Mouse (Mus musculus): Measurements from ENCODE around the gene Kif19a. TPM values are rescaled to one million over a fixed set of nuclear protein-coding genes. Genes with fewer than 3 reads are reported as not detected.

Kif19a gene
- polyA plus RNA-seq, 2 experiments, result 0.09 TPM; not detected in 1

DNA sequence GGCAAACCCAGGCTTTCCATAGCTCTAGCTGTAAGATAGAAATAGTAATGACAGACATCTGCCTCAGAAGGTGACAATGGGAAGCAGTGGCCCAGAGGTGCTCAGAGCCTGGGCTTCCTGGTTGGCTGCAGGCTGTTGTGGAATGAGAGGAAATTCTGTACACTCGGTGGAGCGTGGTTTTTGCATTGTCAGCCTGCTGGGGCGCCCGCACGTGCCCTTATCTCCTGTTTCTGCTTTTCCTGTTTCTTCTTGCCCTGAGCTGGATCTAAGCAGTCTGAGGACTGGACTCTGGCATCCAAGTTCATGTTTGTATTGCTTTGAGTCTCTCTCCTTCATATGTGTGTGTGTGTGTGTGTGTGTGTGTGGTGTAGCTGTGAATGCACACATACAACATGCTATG is 61.5 kb downstream of the Kif19a start:
- TF ChIP-seq CTCF (IDR thresholded peaks at IDR 0.05; ENCODE audit: low read depth) (no peak), EP300 (IDR thresholded peaks at IDR 0.05; ENCODE audit: low read depth) (peak; percentile 29)
- Histone ChIP-seq H3K27me3 (ENCODE audit: control insufficient read depth, insufficient read depth, low read length) (no peaks in the 10 kb centered on the region), H3K4me1 (replicated peaks; ENCODE audit: control insufficient read depth in 2 of 2, insufficient read depth in 2 of 2, low read length in 1 of 2) (peaks cover 3 to 24% of the 10 kb centered on the region in 2 experiments), H3K36me3 (replicated peaks; ENCODE audit: control insufficient read depth, insufficient read depth, low read depth) (no peaks in the 10 kb centered on the region), H3K27ac (no peak overlapping the region), H3K4me2 (ENCODE audit: low read depth) (no peak overlapping the region), H3K9me3 (ENCODE audit: control insufficient read depth, low read length) (no peaks in the 10 kb centered on the region), H3K4me3 (ENCODE audit: insufficient read depth in 1 of 2, low read depth in 2 of 2, low read length in 2 of 2) (no peak overlapping the region), H3K9ac (replicated peaks) (no peak overlapping the region)
- 11% methylated on average over 5 of the region's 5 CpGs for WGBS (ENCODE audit: insufficient replicate concordance)
- ATAC-seq (ENCODE audit: insufficient read depth) (peak; percentile 65; the same call in 1 of the 2 replicates), DNase-seq (ENCODE audit: low read depth in 3 of 3, low spot score in 3 of 3) (no peak)

DNA sequence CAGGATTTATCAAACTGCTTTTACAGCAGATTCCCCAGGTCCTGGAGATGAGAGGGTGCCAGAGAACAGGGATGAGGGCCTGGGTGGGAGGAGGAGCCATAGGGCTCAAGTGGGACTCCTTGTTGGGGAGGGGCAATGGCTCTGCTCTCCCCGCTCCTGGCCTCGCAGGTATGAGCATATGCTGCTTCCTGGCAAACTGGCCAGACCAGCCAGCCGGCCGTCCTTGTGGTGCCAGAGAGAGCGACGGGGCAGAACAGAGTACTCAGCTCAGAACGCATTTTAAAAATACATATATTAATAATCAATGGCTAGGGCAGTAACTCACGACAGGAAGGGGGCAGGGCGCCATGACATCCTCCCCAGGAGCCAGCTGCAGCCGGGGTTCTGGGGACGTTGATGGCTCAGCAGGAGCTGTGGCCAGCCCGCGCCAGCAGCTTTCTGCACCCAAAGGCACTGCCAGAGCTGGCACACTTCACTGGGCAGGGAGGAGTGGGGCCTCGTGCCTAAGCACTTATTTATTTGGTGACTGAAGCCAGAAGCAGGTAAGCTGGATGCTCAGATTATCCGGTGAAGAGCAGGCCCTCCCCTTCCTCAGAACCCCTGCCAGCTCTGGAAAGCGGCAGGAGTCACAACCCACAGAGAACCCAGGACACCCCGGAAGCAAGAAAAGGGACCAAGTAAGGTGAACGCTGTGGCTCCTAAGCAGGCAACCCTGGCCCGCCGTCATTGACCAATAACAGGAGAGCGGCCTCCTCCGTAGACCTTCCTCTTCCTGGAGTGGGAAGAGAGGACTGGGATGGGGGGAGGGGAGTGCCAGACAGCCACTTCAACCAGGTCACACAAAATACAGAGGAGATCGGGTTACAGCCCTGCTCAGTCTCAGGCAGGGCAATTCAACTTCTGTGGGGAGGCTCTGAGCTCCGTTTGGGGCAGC is 64.6 kb downstream of the Kif19a start:
- H3K4me1 ChIP-seq (replicated peaks; ENCODE audit: control insufficient read depth in 2 of 2, insufficient read depth in 2 of 2, low read length in 1 of 2), result peaks cover 3 to 29% of the 10 kb centered on the region in 2 experiments
- ATAC-seq (ENCODE audit: insufficient read depth), result peak; percentile 64
- WGBS (ENCODE audit: insufficient replicate concordance), result 14% methylated on average over 24 of the region's 24 CpGs

DNA sequence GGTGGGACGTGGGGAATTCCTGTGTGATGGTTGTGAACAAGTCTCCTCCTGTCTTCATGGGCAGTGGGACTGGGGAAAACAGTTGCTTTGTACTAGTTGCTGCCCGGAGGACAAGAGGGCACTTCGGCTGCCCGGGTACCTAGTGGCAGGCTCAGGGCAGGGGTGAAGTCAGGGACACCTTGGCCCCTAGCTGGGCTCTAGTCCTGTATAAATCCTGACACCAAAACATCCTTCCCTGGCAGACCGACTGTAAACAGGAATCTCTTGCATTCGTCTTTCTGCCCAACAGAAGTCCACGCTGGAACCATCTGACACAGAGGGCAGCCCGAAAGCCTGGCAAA is 65.2 kb downstream of the Kif19a start:
- TF ChIP-seq CTCF (IDR thresholded peaks at IDR 0.05; ENCODE audit: low read depth) (no peak), EP300 (IDR thresholded peaks at IDR 0.05; ENCODE audit: low read depth) (no peak)
- no peak overlapping the region for H3K9ac ChIP-seq (replicated peaks)
- WGBS (ENCODE audit: insufficient replicate concordance), result 41% methylated on average over 8 of the region's 8 CpGs
- H3K27ac ChIP-seq, result no peak overlapping the region
- H3K36me3 ChIP-seq (replicated peaks; ENCODE audit: control insufficient read depth, insufficient read depth, low read depth), result no peaks in the 10 kb centered on the region
- H3K4me1 ChIP-seq (replicated peaks; ENCODE audit: control insufficient read depth in 2 of 2, insufficient read depth in 2 of 2, low read length in 1 of 2), result peaks cover 3 to 29% of the 10 kb centered on the region in 2 experiments
- peak overlapping the region in 1 of 2 experiments; percentile 23; a peak in 1 of 4 replicates for H3K4me3 ChIP-seq (ENCODE audit: insufficient read depth in 1 of 2, low read depth in 2 of 2, low read length in 2 of 2)
- H3K27me3 ChIP-seq (ENCODE audit: control insufficient read depth, insufficient read depth, low read length), result no peaks in the 10 kb centered on the region
- no peaks in the 10 kb centered on the region for H3K9me3 ChIP-seq (ENCODE audit: control insufficient read depth, low read length)
- no peak for ATAC-seq (ENCODE audit: insufficient read depth)
- no peak for DNase-seq (ENCODE audit: low read depth in 3 of 3, low spot score in 3 of 3)
- H3K4me2 ChIP-seq (ENCODE audit: low read depth), result peak overlapping the region; percentile 55

More for the DNA sequence above, 64.6 kb downstream of the Kif19a start:
- no peaks in the 10 kb centered on the region for H3K36me3 ChIP-seq (replicated peaks; ENCODE audit: control insufficient read depth, insufficient read depth, low read depth)
- DNase-seq (ENCODE audit: low read depth in 3 of 3, low spot score in 3 of 3), result no peak
- H3K9me3 ChIP-seq (ENCODE audit: control insufficient read depth, low read length), result no peaks in the 10 kb centered on the region
- no peak for TF ChIP-seq EP300 (IDR thresholded peaks at IDR 0.05; ENCODE audit: low read depth)
- no peak for TF ChIP-seq CTCF (IDR thresholded peaks at IDR 0.05; ENCODE audit: low read depth)
- H3K4me3 ChIP-seq (ENCODE audit: insufficient read depth in 1 of 2, low read depth in 2 of 2, low read length in 2 of 2), result peak overlapping the region in 1 of 2 experiments; percentile 23; a peak in 2 of 4 replicates
- peak overlapping the region; percentile 55 for H3K4me2 ChIP-seq (ENCODE audit: low read depth)
- no peak overlapping the region for H3K27ac ChIP-seq
- no peak overlapping the region; the same call in 1 of the 2 replicates for H3K9ac ChIP-seq (replicated peaks)
- no peaks in the 10 kb centered on the region for H3K27me3 ChIP-seq (ENCODE audit: control insufficient read depth, insufficient read depth, low read length)

DNA sequence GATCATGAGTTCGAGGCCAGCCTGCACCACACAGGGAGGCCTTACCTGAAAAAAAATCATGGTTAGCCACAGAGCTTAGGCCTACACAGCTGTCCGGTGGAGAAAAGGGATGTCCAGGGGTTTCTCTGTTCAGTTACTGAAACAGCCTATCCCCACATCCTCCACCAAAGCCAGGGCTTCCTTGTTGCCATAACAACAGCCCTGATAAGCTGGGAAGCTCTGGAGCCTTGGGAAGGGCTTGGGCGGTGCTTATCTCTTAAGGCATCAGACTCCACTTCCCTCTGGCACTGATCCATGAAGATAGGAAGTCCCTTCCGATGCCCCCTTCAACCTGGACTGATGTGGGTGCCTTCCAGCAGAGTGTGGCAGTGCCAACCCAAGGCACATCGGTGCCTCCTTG is 68.0 kb downstream of the Kif19a start:
- TF ChIP-seq CTCF (IDR thresholded peaks at IDR 0.05; ENCODE audit: low read depth) (no peak), EP300 (IDR thresholded peaks at IDR 0.05; ENCODE audit: low read depth) (no peak)
- no peak overlapping the region for H3K4me3 ChIP-seq (ENCODE audit: insufficient read depth in 1 of 2, low read depth in 2 of 2, low read length in 2 of 2)
- no peak overlapping the region for H3K4me2 ChIP-seq (ENCODE audit: low read depth)
- no peak overlapping the region for H3K9ac ChIP-seq (replicated peaks)
- no peak for ATAC-seq (ENCODE audit: insufficient read depth)
- H3K27ac ChIP-seq, result no peak overlapping the region
- H3K27me3 ChIP-seq (ENCODE audit: control insufficient read depth, insufficient read depth, low read length), result no peaks in the 10 kb centered on the region
- no peak for DNase-seq (ENCODE audit: low read depth in 3 of 3, low spot score in 3 of 3)
- WGBS (ENCODE audit: insufficient replicate concordance), result 46% methylated on average over 5 of the region's 5 CpGs
- H3K9me3 ChIP-seq (ENCODE audit: control insufficient read depth, low read length), result no peaks in the 10 kb centered on the region
- no peaks in the 10 kb centered on the region for H3K36me3 ChIP-seq (replicated peaks; ENCODE audit: control insufficient read depth, insufficient read depth, low read depth)
- H3K4me1 ChIP-seq (replicated peaks; ENCODE audit: control insufficient read depth in 2 of 2, insufficient read depth in 2 of 2, low read length in 1 of 2), result peaks cover 3 to 33% of the 10 kb centered on the region in 2 experiments; a peak in 3 of 4 replicates

Other genes starting within 250 kb of the Kif19a start
- gene Rpl38, start 96.9 kb upstream of the Kif19a start, polyA plus RNA-seq (2012; rRNA removed), result 758 and 1,654 TPM in 2 replicates
- 899 and 926 TPM in 2 replicates for gene Rpl38, start 96.9 kb upstream of the Kif19a start, polyA plus RNA-seq (2014; fragmentation: Nextera tagmentation; extraction: Ambion mirVana)
- 2.7 and 2.9 TPM in 2 replicates for gene Ttyh2, start 90.0 kb upstream of the Kif19a start, polyA plus RNA-seq (2012; rRNA removed)
- 6.4 and 6.5 TPM in 2 replicates for gene Ttyh2, start 90.0 kb upstream of the Kif19a start, polyA plus RNA-seq (2014; fragmentation: Nextera tagmentation; extraction: Ambion mirVana)
- gene Dnaic2, start 38.0 kb upstream of the Kif19a start, polyA plus RNA-seq (2012; rRNA removed), result 0.03 and 0.17 TPM in 2 replicates
- not detected in 2 replicates for gene Dnaic2, start 38.0 kb upstream of the Kif19a start, polyA plus RNA-seq (2014; fragmentation: Nextera tagmentation; extraction: Ambion mirVana)
- gene Btbd17, start 30.6 kb downstream of the Kif19a start, polyA plus RNA-seq (2012; rRNA removed), result 0.10 TPM in 1 of 2 replicates, not detected in the other
- not detected in 2 replicates for gene Btbd17, start 30.6 kb downstream of the Kif19a start, polyA plus RNA-seq (2014; fragmentation: Nextera tagmentation; extraction: Ambion mirVana)
- 0.04 TPM in 1 of 2 replicates, not detected in the other for gene Gpr142, start 33.5 kb downstream of the Kif19a start, polyA plus RNA-seq (2012; rRNA removed)
- gene Gpr142, start 33.5 kb downstream of the Kif19a start, polyA plus RNA-seq (2014; fragmentation: Nextera tagmentation; extraction: Ambion mirVana), result not detected in 2 replicates
- gene Gprc5c, start 85.8 kb downstream of the Kif19a start, polyA plus RNA-seq (2012; rRNA removed), result 4.8 and 5.0 TPM in 2 replicates
- gene Gprc5c, start 85.8 kb downstream of the Kif19a start, polyA plus RNA-seq (2014; fragmentation: Nextera tagmentation; extraction: Ambion mirVana), result 8.0 and 9.8 TPM in 2 replicates
- gene Cd300a, start 124.7 kb downstream of the Kif19a start, polyA plus RNA-seq (2012; rRNA removed), result 2.1 and 3.1 TPM in 2 replicates
- gene Cd300a, start 124.7 kb downstream of the Kif19a start, polyA plus RNA-seq (2014; fragmentation: Nextera tagmentation; extraction: Ambion mirVana), result 3.6 and 3.7 TPM in 2 replicates
- gene Cd300lb, start 169.0 kb downstream of the Kif19a start, polyA plus RNA-seq (2012; rRNA removed), result 0.66 and 0.83 TPM in 2 replicates
- 0.67 and 1.5 TPM in 2 replicates for gene Cd300lb, start 169.0 kb downstream of the Kif19a start, polyA plus RNA-seq (2014; fragmentation: Nextera tagmentation; extraction: Ambion mirVana)
- 0.18 TPM in 1 of 2 replicates, not detected in the other for gene Cd300c, start 203.8 kb downstream of the Kif19a start, polyA plus RNA-seq (2012; rRNA removed)
- not detected in 2 replicates for gene Cd300c, start 203.8 kb downstream of the Kif19a start, polyA plus RNA-seq (2014; fragmentation: Nextera tagmentation; extraction: Ambion mirVana)
- 0.75 and 0.89 TPM in 2 replicates for gene Cd300ld, start 224.5 kb downstream of the Kif19a start, polyA plus RNA-seq (2012; rRNA removed)
- gene Cd300ld, start 224.5 kb downstream of the Kif19a start, polyA plus RNA-seq (2014; fragmentation: Nextera tagmentation; extraction: Ambion mirVana), result 0.63 and 1.1 TPM in 2 replicates
- 3.7 and 4.8 TPM in 2 replicates for gene Cd300c2, start 236.5 kb downstream of the Kif19a start, polyA plus RNA-seq (2012; rRNA removed)
- 7.6 and 7.8 TPM in 2 replicates for gene Cd300c2, start 236.5 kb downstream of the Kif19a start, polyA plus RNA-seq (2014; fragmentation: Nextera tagmentation; extraction: Ambion mirVana)

Measured in liver, embryonic 14.5 days (tissue).